11 mouse cellular contexts compared by ENCODE assay signal in the genomic region with DNA sequence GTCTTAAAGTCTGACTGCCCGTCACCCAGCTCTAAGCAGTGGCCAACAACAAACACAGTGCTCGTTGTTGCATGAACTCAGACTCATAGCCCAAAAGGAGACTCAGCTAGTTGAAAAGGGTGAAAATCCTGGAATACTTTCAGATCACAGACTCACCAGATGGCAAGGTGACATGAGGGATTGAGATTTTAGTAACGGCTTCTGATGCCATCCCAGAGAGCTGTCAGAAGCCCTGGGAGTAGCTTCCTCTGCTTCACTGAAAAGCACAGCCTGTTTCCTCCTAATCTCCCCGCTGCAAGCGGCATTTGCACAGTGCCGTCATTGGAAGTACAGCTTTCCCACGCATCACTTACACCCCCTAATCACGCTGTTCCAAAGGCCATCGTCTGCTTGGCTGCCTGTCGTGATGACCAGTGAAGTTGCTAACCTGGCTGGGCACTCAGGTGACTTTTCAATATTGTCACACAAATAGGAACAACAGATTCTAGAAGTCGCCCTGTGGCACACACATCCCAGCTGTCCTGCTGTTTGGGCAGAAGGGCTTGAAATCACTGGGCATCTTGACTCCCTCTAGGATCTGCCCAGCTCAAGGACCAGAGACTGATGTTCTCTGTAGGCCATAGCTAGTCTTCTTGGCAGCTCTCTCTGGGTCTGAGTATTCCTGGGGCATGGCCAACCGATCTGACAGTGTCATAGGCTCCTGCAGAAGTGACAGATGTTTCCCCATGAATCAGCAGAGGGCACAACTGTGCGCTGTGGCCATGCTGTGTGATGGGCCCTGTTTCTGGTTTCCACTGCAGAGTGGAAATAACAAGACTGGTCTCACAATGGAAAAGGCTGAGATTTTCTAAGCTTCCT. TPM values are rescaled to one million over a fixed set of nuclear protein-coding genes. Genes with fewer than 3 reads are reported as not detected.
DNase-seq lines count a peak whose midpoint lies in the region; ATAC-seq and TF ChIP-seq lines count a peak whose summit lies in the region.
"Had no signal": no experiment of that assay in that cellular context is flagged by ENCODE, and none has a peak within 500 bp of the region (broad histone marks: within the 10 kb centered on the region; RNA-seq: fewer than 3 reads in every experiment).

No protein-coding gene starts in this region.

- 0 out of 2 replicates have a peak, but pooled peaks have one; percentile 23 for TF ChIP-seq POLR2A in testis, adult 2 months (IDR thresholded peaks at IDR 0.05; ENCODE audit: control insufficient read depth, low read depth, low read length)

- intact Hi-C loops in heart, postnatal 14 days (cut with DNase I), result no loop called here

- H3K27ac ChIP-seq in testis, adult 2 months (ENCODE audit: control insufficient read depth, insufficient read depth, low read depth, low read length), result peak overlapping the region; percentile 37
- H3K27ac ChIP-seq: macrophage had no signal

- no peaks in the 10 kb centered on the region for H3K36me3 ChIP-seq in testis, adult 2 months (ENCODE audit: control insufficient read depth, insufficient read depth, low read length)

- no peak for TF ChIP-seq CTCF in testis, adult 2 months (IDR thresholded peaks at IDR 0.05; ENCODE audit: control insufficient read depth, insufficient read depth, insufficient replicate concordance, low read depth, low read length)

- no peaks in the 10 kb centered on the region for H3K27me3 ChIP-seq in testis, adult 2 months (ENCODE audit: control insufficient read depth, insufficient read depth, low read length)

- H3K4me3 ChIP-seq in testis, adult 2 months (ENCODE audit: control insufficient read depth, low read depth, low read length), result no peak overlapping the region

- no peaks in the 10 kb centered on the region for H3K4me1 ChIP-seq in testis, adult 2 months (ENCODE audit: control insufficient read depth, insufficient read depth, low read length)

- ATAC-seq in erythroblast, adult 5-6 weeks (replicated peaks; ENCODE audit: low FRiP score, poor library complexity, severe bottlenecking), result no peak

- DNase-seq in gastrocnemius, postnatal 25 days, result peak; percentile 24
- no peak for DNase-seq in gastrocnemius, postnatal 4 days (ENCODE audit: low spot score in 2 of 2)
- no peak for DNase-seq in testis, postnatal 14 days (ENCODE audit: low spot score)
- DNase-seq in heart, postnatal 14 days, result peak; percentile 24 to 34
- no peak for DNase-seq in thymus, adult 18-20 months
- no peak for DNase-seq in spleen, postnatal 10 days (ENCODE audit: low spot score in 2 of 2)
- DNase-seq: gastrocnemius, postnatal 10 days; kidney, postnatal 14 days had no signal

RNA-seq across cellular contexts. Expression of a gene that starts 29.6 kb away (rescaled TPM):
- total RNA-seq in gastrocnemius, postnatal 25 days (2021), result 1 to 10 TPM; 4.0 to 4.2 TPM
- 1 to 10 TPM; 2.4 to 3.8 TPM for total RNA-seq in gastrocnemius, postnatal 4 days (2021)
- polyA plus RNA-seq in testis, adult 2 months (2012; rRNA removed), result 16.9 and 19.5 TPM in 2 replicates
- total RNA-seq in heart, postnatal 14 days (2021), result 1 to 10 TPM; 7.6 to 8.8 TPM
- total RNA-seq in erythroblast, adult 5-6 weeks (2015; ENCODE audit: low replicate concordance), result not detected in 2 replicates
- not detected in 2 replicates for total RNA-seq in erythroblast, adult 5-6 weeks (2017; ENCODE audit: low replicate concordance)

RNA-seq across cellular contexts. Expression of a gene that starts 37.9 kb away (rescaled TPM):
- not detected for total RNA-seq in gastrocnemius, postnatal 25 days (2021)
- under 1 TPM; 0.07 to 0.10 TPM for total RNA-seq in gastrocnemius, postnatal 4 days (2021)
- polyA plus RNA-seq in testis, adult 2 months (2012; rRNA removed), result 1.1 and 1.4 TPM in 2 replicates
- total RNA-seq in heart, postnatal 14 days (2021), result under 1 TPM in 1 of 2 experiments, not detected in 1; 0.27 TPM
- total RNA-seq in erythroblast, adult 5-6 weeks (2015; ENCODE audit: low replicate concordance), result 0.19 TPM in 1 of 2 replicates, not detected in the other
- not detected in 2 replicates for total RNA-seq in erythroblast, adult 5-6 weeks (2017; ENCODE audit: low replicate concordance)

RNA-seq across cellular contexts. Expression of a gene that starts 47.9 kb away (rescaled TPM):
- 10 to 100 TPM; 22.8 to 24.6 TPM for total RNA-seq in gastrocnemius, postnatal 25 days (2021)
- total RNA-seq in gastrocnemius, postnatal 4 days (2021), result 10 to 100 TPM; 18.0 to 21.9 TPM
- 3.0 and 3.3 TPM in 2 replicates for polyA plus RNA-seq in testis, adult 2 months (2012; rRNA removed)
- total RNA-seq in heart, postnatal 14 days (2021), result 10 to 100 TPM; 25.5 to 28.5 TPM
- 5.4 and 7.1 TPM in 2 replicates for total RNA-seq in erythroblast, adult 5-6 weeks (2015; ENCODE audit: low replicate concordance)
- 11.7 and 14.0 TPM in 2 replicates for total RNA-seq in erythroblast, adult 5-6 weeks (2017; ENCODE audit: low replicate concordance)

Comparison
In these comparisons a context has a peak if more than half of its experiments do, and no peak if none do; other contexts are left out.
1. DNase-seq: peak in gastrocnemius, postnatal 25 days (single experiment) and heart, postnatal 14 days (2 of 2); none in gastrocnemius, postnatal 4 days (0 of 2), testis, postnatal 14 days (single experiment), thymus, adult 18-20 months (0 of 2) and spleen, postnatal 10 days (0 of 2).